Mouse (Mus musculus) brain, embryonic 18.5 days (tissue): Measurements from ENCODE around the gene 4921507P07Rik.
A peak's percentile ranks its signal among the peaks of the same experiment; 100 is the strongest.
"Not testable (repeated sequence)": the region's sequence is repeated elsewhere in the genome, so short reads cannot be mapped to it uniquely, and the experiment has no call there.

Source experiments
- DNase-seq: peaks from one replicate; pipeline ENCODE4 v3.0.0-alpha.2; 2012; ENCODE audit warnings: low read depth, low spot score

4921507P07Rik gene

GRCm38 (mm10) chr6:50596301-50597211, at the start of gene 4921507P07Rik:
TSS of gene 4921507P07Rik (minus strand) at chr6:50596632.
- peak; percentile 72 for DNase-seq

GRCm38 (mm10) chr6:50644701-50645100, 48.3 kb upstream of the 4921507P07Rik start:
- DNase-seq = no peak

- no peak for DNase-seq
Measured at GRCm38 (mm10) chr6:50641898-50642297, 45.5 kb upstream of the 4921507P07Rik start.

- no peak for DNase-seq
Measured at GRCm38 (mm10) chr6:50640377-50640776, 43.9 kb upstream of the 4921507P07Rik start.

GRCm38 (mm10) chr6:50639656-50640055, 43.2 kb upstream of the 4921507P07Rik start:
- DNase-seq = no peak

GRCm38 (mm10) chr6:50626170-50626569, 29.7 kb upstream of the 4921507P07Rik start:
- not testable (repeated sequence) for DNase-seq

GRCm38 (mm10) chr6:50618273-50618672, 21.8 kb upstream of the 4921507P07Rik start:
- DNase-seq = not testable (repeated sequence)

- no peak for DNase-seq
Measured at GRCm38 (mm10) chr6:50601620-50602019, 5.2 kb upstream of the 4921507P07Rik start.

- DNase-seq = no peak
Measured at GRCm38 (mm10) chr6:50598560-50598959, 2.1 kb upstream of the 4921507P07Rik start.

- DNase-seq = no peak
Measured at GRCm38 (mm10) chr6:50594372-50594771, 2.1 kb downstream of the 4921507P07Rik start.

- no peak for DNase-seq
Measured at GRCm38 (mm10) chr6:50593334-50593845, 3.0 kb downstream of the 4921507P07Rik start.

GRCm38 (mm10) chr6:50590234-50590633, 6.2 kb downstream of the 4921507P07Rik start:
- no peak for DNase-seq

GRCm38 (mm10) chr6:50588251-50588650, 8.2 kb downstream of the 4921507P07Rik start:
- no peak for DNase-seq

GRCm38 (mm10) chr6:50587412-50587811, 9.0 kb downstream of the 4921507P07Rik start:
- DNase-seq = no peak

GRCm38 (mm10) chr6:50586316-50586715, 10.1 kb downstream of the 4921507P07Rik start:
- no peak for DNase-seq

GRCm38 (mm10) chr6:50585733-50586132, 10.7 kb downstream of the 4921507P07Rik start:
- no peak for DNase-seq

- no peak for DNase-seq
Measured at GRCm38 (mm10) chr6:50571661-50572060, 24.8 kb downstream of the 4921507P07Rik start.

GRCm38 (mm10) chr6:50566997-50567255, 29.5 kb downstream of the 4921507P07Rik start:
- no peak for DNase-seq

GRCm38 (mm10) chr6:50566141-50566996, 30.1 kb downstream of the 4921507P07Rik start, which contains the start of gene Cycs:
TSS of gene Cycs (minus strand) at chr6:50566538.
- peak; percentile 96 for DNase-seq

GRCm38 (mm10) chr6:50563651-50564050, 32.8 kb downstream of the 4921507P07Rik start:
- no peak for DNase-seq

GRCm38 (mm10) chr6:50562421-50562820, 34.0 kb downstream of the 4921507P07Rik start:
- no peak for DNase-seq

GRCm38 (mm10) chr6:50560776-50561175, 35.7 kb downstream of the 4921507P07Rik start:
- no peak for DNase-seq
